Mouse (Mus musculus): ENCODE data around the gene Tnxb.
A peak's percentile ranks its signal among the peaks of the same experiment; 100 is the strongest.

Tnxb gene

GRCm38 (mm10) chr17:34670235-34670634 is at the start of gene Tnxb:
Gene Tnxb, plus strand, starts transcription at chr17:34670535.
- no peak for DNase-seq

- no peak for DNase-seq
These were observed 49.3 kb upstream of the Tnxb start for GRCm38 (mm10) chr17:34621006-34621405.

GRCm38 (mm10) chr17:34623161-34623560 is 47.2 kb upstream of the Tnxb start:
- no peak for DNase-seq

- no peak for DNase-seq
These were observed 45.4 kb upstream of the Tnxb start for GRCm38 (mm10) chr17:34624981-34625380.

- DNase-seq, result peak in 1 of 2 experiments; percentile 57
These were observed 44.1 kb upstream of the Tnxb start for GRCm38 (mm10) chr17:34626062-34626772.

GRCm38 (mm10) chr17:34626773-34627092 is 43.6 kb upstream of the Tnxb start:
- DNase-seq, result no peak

- peak; percentile 94 to 95 for DNase-seq
These were observed 43.0 kb upstream of the Tnxb start for GRCm38 (mm10) chr17:34627093-34627942.

- DNase-seq, result peak; percentile 73 to 78
These were observed 42.2 kb upstream of the Tnxb start, which contains the start of gene Ppt2 for GRCm38 (mm10) chr17:34627943-34628643. Gene Ppt2, minus strand, starts transcription at chr17:34628510.

- DNase-seq, result no peak
These were observed 41.7 kb upstream of the Tnxb start for GRCm38 (mm10) chr17:34628644-34628967.

GRCm38 (mm10) chr17:34629221-34629751 is 41.0 kb upstream of the Tnxb start, which contains the start of gene Prrt1:
Gene Prrt1, plus strand, starts transcription at chr17:34629533.
- no peak for DNase-seq

GRCm38 (mm10) chr17:34629796-34630603 is 40.3 kb upstream of the Tnxb start:
- no peak for DNase-seq

- DNase-seq, result no peak
These were observed 39.5 kb upstream of the Tnxb start for GRCm38 (mm10) chr17:34630761-34631301.

- DNase-seq, result no peak
These were observed 38.7 kb upstream of the Tnxb start for GRCm38 (mm10) chr17:34631647-34632046.

GRCm38 (mm10) chr17:34632261-34632691 is 38.1 kb upstream of the Tnxb start:
- DNase-seq, result peak; percentile 88 to 90

- DNase-seq, result no peak
These were observed 34.7 kb upstream of the Tnxb start for GRCm38 (mm10) chr17:34635671-34636070.

- no peak for DNase-seq
These were observed 32.9 kb upstream of the Tnxb start for GRCm38 (mm10) chr17:34637459-34637858.

GRCm38 (mm10) chr17:34639461-34640255 is 30.7 kb upstream of the Tnxb start:
- no peak for DNase-seq

- peak; percentile 53 to 54 for DNase-seq
These were observed 29.3 kb upstream of the Tnxb start for GRCm38 (mm10) chr17:34640778-34641601.

- DNase-seq, result no peak
These were observed 28.4 kb upstream of the Tnxb start for GRCm38 (mm10) chr17:34641945-34642344.

- no peak for DNase-seq
These were observed 27.0 kb upstream of the Tnxb start for GRCm38 (mm10) chr17:34643379-34643778.
